Mouse (Mus musculus): ENCODE measurements around the gene Usf1.

DNA sequence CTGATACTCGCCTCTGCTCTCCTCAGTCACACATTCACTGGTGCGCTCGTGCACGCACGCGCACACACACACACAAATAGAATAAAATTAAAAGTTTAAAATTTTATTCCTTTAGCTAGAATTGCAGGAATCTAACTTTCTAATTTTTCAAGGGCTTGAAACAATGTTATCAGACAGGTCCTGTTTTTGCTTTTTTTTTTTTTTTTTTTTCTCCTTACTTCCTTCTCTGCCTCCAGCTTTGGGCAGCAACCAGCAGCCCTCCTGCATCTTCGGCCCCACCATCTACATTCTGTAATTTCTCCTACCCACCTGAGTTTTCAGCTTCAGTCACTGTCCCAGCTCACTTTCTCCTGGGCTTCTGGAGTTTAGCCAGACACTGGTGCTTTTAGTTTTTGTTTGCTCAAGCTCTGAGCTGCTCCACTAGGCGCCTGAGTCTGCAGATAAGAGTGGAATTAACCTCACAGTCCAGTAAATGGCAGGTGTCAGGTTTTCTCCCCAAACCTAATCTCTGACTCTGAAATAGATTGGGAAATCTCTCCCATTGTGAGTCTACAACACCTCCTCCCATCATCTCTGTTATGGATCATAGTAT, 11.5 kb downstream of the Usf1 start:
- TF ChIP-seq POLR2A (IDR thresholded peaks at IDR 0.05; ENCODE audit: low read depth, low read length) = no peak
- TF ChIP-seq CTCF (IDR thresholded peaks at IDR 0.05; ENCODE audit: extremely low read depth, insufficient read length, insufficient replicate concordance, low read depth, low read length) = no peak

Data from small intestine, adult 2 months (tissue).